Mouse (Mus musculus): ENCODE measurements around the gene Mpnd. TPM values are rescaled to one million over a fixed set of nuclear protein-coding genes. Genes with fewer than 3 reads are reported as not detected.
"Not testable (repeated sequence)": the region's sequence is repeated elsewhere in the genome, so short reads cannot be mapped to it uniquely, and the experiment has no call there.

Mpnd gene
- polyA plus RNA-seq, 1 experiment, result 188 TPM

GRCm38 (mm10) chr17:56057381-56058120 is 52.0 kb downstream of the Mpnd start:
- Histone ChIP-seq H3K36me3 (ENCODE audit: control insufficient read depth, insufficient read depth, low read length) (peaks cover 40% of the 10 kb centered on the region), H3K27me3 (ENCODE audit: control insufficient read depth, insufficient read depth, low read length) (no peaks in the 10 kb centered on the region), H3K4me1 (replicated peaks; ENCODE audit: control insufficient read depth, insufficient read depth, low read length) (no peaks in the 10 kb centered on the region), H3K27ac (ENCODE audit: control insufficient read depth, insufficient read depth, low read length) (no peak overlapping the region), H3K4me3 (ENCODE audit: control insufficient read depth, insufficient read depth, low read length) (no peak overlapping the region)
- 95% methylated on average over 11 of the region's 11 CpGs for WGBS
- TF ChIP-seq POLR2A (IDR thresholded peaks at IDR 0.05; ENCODE audit: control insufficient read depth, extremely low read depth, insufficient read depth, low read length, poor library complexity) (no peak), CTCF (IDR thresholded peaks at IDR 0.05; ENCODE audit: borderline replicate concordance, control insufficient read depth, extremely low read depth, insufficient read depth, low read length, poor library complexity) (no peak)
- no peak for DNase-seq

- no peaks in the 10 kb centered on the region for H3K4me1 ChIP-seq (replicated peaks; ENCODE audit: control insufficient read depth, insufficient read depth, low read length)
- no peak overlapping the region for H3K4me3 ChIP-seq (ENCODE audit: control insufficient read depth, insufficient read depth, low read length)
- no peak for DNase-seq
- no peak for TF ChIP-seq POLR2A (IDR thresholded peaks at IDR 0.05; ENCODE audit: control insufficient read depth, extremely low read depth, insufficient read depth, low read length, poor library complexity)
- TF ChIP-seq CTCF (IDR thresholded peaks at IDR 0.05; ENCODE audit: borderline replicate concordance, control insufficient read depth, extremely low read depth, insufficient read depth, low read length, poor library complexity), result no peak
- no peak overlapping the region for H3K27ac ChIP-seq (ENCODE audit: control insufficient read depth, insufficient read depth, low read length)
- H3K27me3 ChIP-seq (ENCODE audit: control insufficient read depth, insufficient read depth, low read length), result no peaks in the 10 kb centered on the region
- WGBS, result 94% methylated on average over 7 of the region's 7 CpGs
- H3K36me3 ChIP-seq (ENCODE audit: control insufficient read depth, insufficient read depth, low read length), result peaks cover 57% of the 10 kb centered on the region
Observed at GRCm38 (mm10) chr17:56062081-56062480, 56.6 kb downstream of the Mpnd start.

DNA sequence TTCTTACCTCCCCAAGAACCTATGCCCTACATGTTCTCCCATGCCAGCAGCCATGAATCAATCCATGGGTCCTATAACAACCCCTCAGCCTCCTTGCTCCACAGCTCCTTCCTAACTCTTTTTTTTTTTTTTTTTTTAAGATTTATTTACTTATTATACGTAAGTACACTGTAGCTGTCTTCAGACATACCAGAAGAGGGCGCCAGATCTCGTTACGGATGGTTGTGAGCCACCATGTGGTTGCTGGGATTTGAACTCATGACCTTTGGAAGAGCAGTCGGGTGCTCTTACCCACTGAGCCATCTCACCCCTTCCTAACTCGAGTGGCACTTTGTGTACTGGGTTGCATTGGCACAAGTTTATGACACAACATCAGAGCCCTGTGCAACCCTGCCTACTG is 60.2 kb downstream of the Mpnd start:
- DNase-seq; H3K27me3 ChIP-seq (ENCODE audit: control insufficient read depth, insufficient read depth, low read length); H3K27ac ChIP-seq (ENCODE audit: control insufficient read depth, insufficient read depth, low read length); H3K4me1 ChIP-seq (replicated peaks; ENCODE audit: control insufficient read depth, insufficient read depth, low read length); H3K4me3 ChIP-seq (ENCODE audit: control insufficient read depth, insufficient read depth, low read length): not testable (repeated sequence)
- WGBS, result 95% methylated on average over 6 of the region's 6 CpGs
- peaks cover 71% of the 10 kb centered on the region for H3K36me3 ChIP-seq (ENCODE audit: control insufficient read depth, insufficient read depth, low read length)

Other genes starting within 250 kb of the Mpnd start
- 0.27 and 0.36 TPM in 2 replicates for gene Zfp119a, start 126.8 kb upstream of the Mpnd start, polyA plus RNA-seq (2012; rRNA removed)
- gene Zfp959, start 113.6 kb upstream of the Mpnd start, polyA plus RNA-seq (2012; rRNA removed), result 1.6 and 1.9 TPM in 2 replicates
- 0.17 and 0.23 TPM in 2 replicates for gene Zfp119b, start 56.2 kb upstream of the Mpnd start, polyA plus RNA-seq (2012; rRNA removed)
- 24.5 and 25.9 TPM in 2 replicates for gene Ebi3, start 53.1 kb upstream of the Mpnd start, polyA plus RNA-seq (2012; rRNA removed)
- 16.9 and 17.3 TPM in 2 replicates for gene Yju2, start 46.6 kb upstream of the Mpnd start, polyA plus RNA-seq (2012; rRNA removed)
- gene Shd, start 35.2 kb upstream of the Mpnd start, polyA plus RNA-seq (2012; rRNA removed), result 0.59 and 1.9 TPM in 2 replicates
- 0.26 and 0.62 TPM in 2 replicates for gene Fsd1, start 19.2 kb upstream of the Mpnd start, polyA plus RNA-seq (2012; rRNA removed)
- 16.4 and 22.2 TPM in 2 replicates for gene Stap2, start 127 bp upstream of the Mpnd start, polyA plus RNA-seq (2012; rRNA removed)
- 216 and 248 TPM in 2 replicates for gene Sh3gl1, start 30.9 kb downstream of the Mpnd start, polyA plus RNA-seq (2012; rRNA removed)
- 16.9 and 21.4 TPM in 2 replicates for gene Chaf1a, start 34.7 kb downstream of the Mpnd start, polyA plus RNA-seq (2012; rRNA removed)
- gene Ubxn6, start 69.3 kb downstream of the Mpnd start, polyA plus RNA-seq (2012; rRNA removed), result 76.7 and 93.1 TPM in 2 replicates
- gene Hdgfl2, start 73.9 kb downstream of the Mpnd start, polyA plus RNA-seq (2012; rRNA removed), result 80.6 and 83.3 TPM in 2 replicates
- gene Plin4, start 104.1 kb downstream of the Mpnd start, polyA plus RNA-seq (2012; rRNA removed), result 16.7 and 29.0 TPM in 2 replicates
- gene Plin5, start 111.9 kb downstream of the Mpnd start, polyA plus RNA-seq (2012; rRNA removed), result 6.2 and 11.7 TPM in 2 replicates
- gene Lrg1, start 116.3 kb downstream of the Mpnd start, polyA plus RNA-seq (2012; rRNA removed), result 23.5 and 27.0 TPM in 2 replicates
- 3.8 and 4.9 TPM in 2 replicates for gene Sema6b, start 134.6 kb downstream of the Mpnd start, polyA plus RNA-seq (2012; rRNA removed)
- 21.6 and 26.8 TPM in 2 replicates for gene Tnfaip8l1, start 156.8 kb downstream of the Mpnd start, polyA plus RNA-seq (2012; rRNA removed)
- gene Mydgf, start 178.2 kb downstream of the Mpnd start, polyA plus RNA-seq (2012; rRNA removed), result 57.4 and 62.3 TPM in 2 replicates
- 85.6 and 95.2 TPM in 2 replicates for gene Dpp9, start 213.2 kb downstream of the Mpnd start, polyA plus RNA-seq (2012; rRNA removed)

All from thymus, adult 2 months (tissue).